Mouse (Mus musculus): ENCODE measurements around the gene Tmem254c. TPM values are rescaled to one million over a fixed set of nuclear protein-coding genes. Genes with fewer than 3 reads are reported as not detected.

Gene Tmem254c
- 22.5 and 26.5 TPM in 2 replicates for polyA plus RNA-seq (2012; rRNA removed; ENCODE audit: low replicate concordance)

GRCm38 (mm10) chr14:26067325-26067633 lies at the start of gene Tmem254c:
Gene Tmem254c (minus strand): TSS chr14:26067355.

GRCm38 (mm10) chr14:26081997-26082396 lies 14.8 kb upstream of the Tmem254c start, which contains the start of gene Cphx3:
Gene Cphx3 (plus strand): TSS chr14:26082297.

GRCm38 (mm10) chr14:26081216-26081615 lies 14.1 kb upstream of the Tmem254c start, which contains the start of gene Cphx2:
Gene Cphx2 (plus strand): TSS chr14:26081516.

GRCm38 (mm10) chr14:26042611-26043010 lies 24.5 kb downstream of the Tmem254c start, which contains the start of gene Gm9780:
Gene Gm9780 (minus strand): TSS chr14:26042711.

Other genes with a start within 250 kb of the Tmem254c start
- 155 and 185 TPM in 2 replicates for gene Anxa11, start 225.2 kb downstream of the Tmem254c start, polyA plus RNA-seq (2012; rRNA removed; ENCODE audit: low replicate concordance)
- gene Plac9a, start 164.3 kb downstream of the Tmem254c start, polyA plus RNA-seq (2012; rRNA removed; ENCODE audit: low replicate concordance) = not detected in 2 replicates
- 9.5 and 17.0 TPM in 2 replicates for gene Tmem254a, start 139.7 kb downstream of the Tmem254c start, polyA plus RNA-seq (2012; rRNA removed; ENCODE audit: low replicate concordance)
- gene Cphx1, start 129.1 kb downstream of the Tmem254c start, polyA plus RNA-seq (2012; rRNA removed; ENCODE audit: low replicate concordance) = 0.07 TPM in 1 of 2 replicates, not detected in the other
- 0.13 and 0.39 TPM in 2 replicates for gene Duxbl1, start 88.8 kb downstream of the Tmem254c start, polyA plus RNA-seq (2012; rRNA removed; ENCODE audit: low replicate concordance)
- 53.7 and 61.9 TPM in 2 replicates for gene Gm9780, start 24.6 kb downstream of the Tmem254c start, polyA plus RNA-seq (2012; rRNA removed; ENCODE audit: low replicate concordance)
- gene Cphx2, start 14.2 kb upstream of the Tmem254c start, polyA plus RNA-seq (2012; rRNA removed; ENCODE audit: low replicate concordance) = not detected in 2 replicates
- gene Cphx3, start 14.9 kb upstream of the Tmem254c start, polyA plus RNA-seq (2012; rRNA removed; ENCODE audit: low replicate concordance) = not detected in 2 replicates
- not detected in 2 replicates for gene Duxbl2, start 51.0 kb upstream of the Tmem254c start, polyA plus RNA-seq (2012; rRNA removed; ENCODE audit: low replicate concordance)
- 6.2 and 10.2 TPM in 2 replicates for gene Plac9b, start 115.1 kb upstream of the Tmem254c start, polyA plus RNA-seq (2012; rRNA removed; ENCODE audit: low replicate concordance)
- 15.7 and 17.5 TPM in 2 replicates for gene Tmem254b, start 139.7 kb upstream of the Tmem254c start, polyA plus RNA-seq (2012; rRNA removed; ENCODE audit: low replicate concordance)
- not detected in 2 replicates for gene Duxbl3, start 190.6 kb upstream of the Tmem254c start, polyA plus RNA-seq (2012; rRNA removed; ENCODE audit: low replicate concordance)

Data from duodenum, adult 2 months (tissue).